Mouse (Mus musculus): ENCODE data around the gene Sycp3. TPM values are rescaled to one million over a fixed set of nuclear protein-coding genes. Genes with fewer than 3 reads are reported as not detected.

The Sycp3 gene
- polyA plus RNA-seq, 1 experiment from 2014 or later, result 0.55 TPM

DNA sequence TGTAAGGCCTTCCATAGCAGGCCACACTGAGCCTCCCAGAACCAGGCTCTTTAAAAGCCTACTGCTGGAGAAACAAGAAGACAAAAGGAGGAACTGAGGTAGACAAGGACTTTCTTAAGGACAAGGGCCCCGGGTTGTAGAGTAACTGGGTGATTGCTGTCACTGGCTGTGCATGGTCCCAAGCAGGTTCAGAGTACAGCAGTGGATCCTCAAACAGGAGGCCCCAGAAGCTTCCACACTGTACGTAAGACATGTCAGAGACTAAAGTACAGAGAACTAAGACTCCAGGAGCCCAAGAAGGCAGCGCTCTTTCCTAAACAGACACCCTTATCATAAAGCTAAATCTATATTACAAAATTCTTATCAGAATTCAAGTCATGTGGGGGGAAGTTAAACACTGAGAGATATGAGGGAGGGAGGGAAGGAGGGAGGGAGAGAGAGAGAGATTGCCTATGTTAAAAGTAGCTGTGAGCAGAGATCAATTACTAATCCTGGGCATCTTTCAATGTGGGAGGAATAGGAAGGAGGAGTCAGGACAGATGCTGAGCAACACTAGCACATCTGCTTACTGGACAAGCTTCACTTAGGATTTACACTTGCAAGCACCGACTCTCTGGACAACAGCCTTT lies 35.7 kb downstream of the Sycp3 start:
- Histone ChIP-seq H3K36me3 (ENCODE audit: control insufficient read depth, insufficient read depth, low read length) (no peaks in the 10 kb centered on the region), H3K9ac (ENCODE audit: low read depth, low read length) (no peak overlapping the region), H3K27me3 (replicated peaks; ENCODE audit: control insufficient read depth, insufficient read depth, low read length) (no peaks in the 10 kb centered on the region), H3K27ac (ENCODE audit: low read depth, low read length) (no peak overlapping the region), H3K4me3 (ENCODE audit: low read length) (no peak overlapping the region), H3K4me2 (ENCODE audit: low read length) (no peak overlapping the region), H3K9me3 (ENCODE audit: control insufficient read depth, low read length) (no peaks in the 10 kb centered on the region), H3K4me1 (ENCODE audit: control insufficient read depth, insufficient read depth, low read depth, low read length) (no peaks in the 10 kb centered on the region)
- ATAC-seq, result no peak
- WGBS, result 84% methylated on average over 4 of the region's 4 CpGs

DNA sequence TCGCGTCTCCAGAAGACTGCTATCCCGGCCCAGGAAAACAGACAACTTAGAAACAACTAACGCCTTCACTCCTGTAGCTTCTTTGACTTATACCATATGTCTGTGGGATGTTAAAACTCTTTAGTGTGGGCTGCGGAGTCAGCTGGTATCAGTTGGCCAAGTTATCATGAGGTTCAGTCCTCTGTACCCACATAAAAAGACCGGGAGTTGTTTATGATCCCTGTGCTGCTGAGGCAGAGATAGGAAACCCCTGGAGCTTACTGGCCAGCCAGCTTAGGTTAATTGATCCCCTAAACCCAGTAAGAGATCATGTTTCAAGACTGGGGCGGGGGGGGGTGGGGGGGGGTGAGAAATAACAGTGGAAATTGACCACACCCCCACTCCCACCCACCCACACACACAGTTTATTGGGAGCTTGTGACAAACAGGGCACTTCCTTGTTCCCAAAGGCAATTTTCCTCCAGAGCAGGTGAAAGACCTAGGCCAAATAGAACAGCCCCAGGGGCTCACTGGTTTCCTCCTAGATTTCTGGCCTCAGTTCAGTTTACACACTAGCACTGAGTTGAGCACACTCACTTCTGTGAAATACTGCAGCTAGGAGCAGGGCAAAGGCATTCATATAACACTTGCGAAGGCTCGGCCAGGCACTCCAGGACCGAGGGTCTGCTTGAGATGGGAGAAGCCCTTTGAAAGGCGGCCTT lies 37.6 kb downstream of the Sycp3 start:
- no peak overlapping the region for H3K27ac ChIP-seq (ENCODE audit: low read depth, low read length)
- peaks cover 3% of the 10 kb centered on the region; the same call in 1 of the 2 replicates for H3K4me1 ChIP-seq (ENCODE audit: control insufficient read depth, insufficient read depth, low read depth, low read length)
- H3K27me3 ChIP-seq (replicated peaks; ENCODE audit: control insufficient read depth, insufficient read depth, low read length), result no peaks in the 10 kb centered on the region
- no peak overlapping the region for H3K4me2 ChIP-seq (ENCODE audit: low read length)
- 77% methylated on average over 11 of the region's 11 CpGs for WGBS
- H3K36me3 ChIP-seq (ENCODE audit: control insufficient read depth, insufficient read depth, low read length), result no peaks in the 10 kb centered on the region
- no peak overlapping the region for H3K9ac ChIP-seq (ENCODE audit: low read depth, low read length)
- no peak overlapping the region for H3K4me3 ChIP-seq (ENCODE audit: low read length)
- H3K9me3 ChIP-seq (ENCODE audit: control insufficient read depth, low read length), result no peaks in the 10 kb centered on the region
- no peak for ATAC-seq

DNA sequence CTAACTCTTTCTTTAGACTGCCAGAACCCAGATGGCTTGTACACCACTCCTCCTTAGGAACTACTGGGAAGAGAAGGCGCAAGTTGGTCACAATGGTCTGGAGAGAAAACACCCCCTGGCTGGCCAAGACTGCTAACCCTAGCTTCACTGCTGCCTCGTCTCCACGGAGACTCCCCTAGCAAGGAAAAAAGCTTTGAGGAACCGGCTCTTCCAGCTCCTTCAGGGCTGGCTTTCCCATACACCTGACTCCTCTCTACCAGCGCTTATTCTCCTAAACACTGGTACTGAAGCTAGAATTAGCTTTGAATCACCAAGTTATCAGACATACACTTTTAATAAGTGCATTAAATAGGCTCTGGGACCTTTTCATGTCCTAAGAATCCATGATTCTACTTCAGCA lies 40.6 kb downstream of the Sycp3 start:
- Histone ChIP-seq H3K36me3 (ENCODE audit: control insufficient read depth, insufficient read depth, low read length) (no peaks in the 10 kb centered on the region), H3K4me2 (ENCODE audit: low read length) (no peak overlapping the region), H3K4me1 (ENCODE audit: control insufficient read depth, insufficient read depth, low read depth, low read length) (peaks cover 10% of the 10 kb centered on the region), H3K9me3 (ENCODE audit: control insufficient read depth, low read length) (no peaks in the 10 kb centered on the region), H3K27ac (ENCODE audit: low read depth, low read length) (no peak overlapping the region), H3K27me3 (replicated peaks; ENCODE audit: control insufficient read depth, insufficient read depth, low read length) (no peaks in the 10 kb centered on the region), H3K4me3 (ENCODE audit: low read length) (no peak overlapping the region), H3K9ac (ENCODE audit: low read depth, low read length) (no peak overlapping the region)
- WGBS, result 64% methylated on average over 5 of the region's 5 CpGs
- no peak for ATAC-seq

DNA sequence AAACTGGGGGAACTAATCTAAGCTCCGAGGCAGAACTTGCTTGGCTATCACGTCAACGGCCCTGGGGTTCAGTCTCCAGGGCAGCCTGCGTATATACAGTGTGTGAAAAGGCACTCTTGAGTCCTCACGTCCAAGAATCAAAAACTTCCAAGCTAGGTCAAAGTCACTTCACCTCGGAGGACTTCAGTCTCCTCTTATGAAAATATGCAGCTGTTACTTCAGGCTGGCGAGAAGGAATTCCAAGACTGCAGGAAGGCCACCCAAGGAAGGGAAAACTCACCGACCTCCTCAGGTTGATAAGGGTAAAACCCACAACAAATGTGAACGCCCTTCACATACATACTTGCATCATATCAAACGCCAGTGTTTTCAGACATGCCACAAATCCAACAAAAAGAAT lies 42.0 kb downstream of the Sycp3 start:
- H3K4me1 ChIP-seq (ENCODE audit: control insufficient read depth, insufficient read depth, low read depth, low read length), result peaks cover 10% of the 10 kb centered on the region
- no peak overlapping the region for H3K4me2 ChIP-seq (ENCODE audit: low read length)
- no peaks in the 10 kb centered on the region for H3K9me3 ChIP-seq (ENCODE audit: control insufficient read depth, low read length)
- H3K36me3 ChIP-seq (ENCODE audit: control insufficient read depth, insufficient read depth, low read length), result no peaks in the 10 kb centered on the region
- WGBS, result 88% methylated on average over 10 of the region's 10 CpGs
- no peak overlapping the region for H3K27ac ChIP-seq (ENCODE audit: low read depth, low read length)
- H3K4me3 ChIP-seq (ENCODE audit: low read length), result no peak overlapping the region
- H3K27me3 ChIP-seq (replicated peaks; ENCODE audit: control insufficient read depth, insufficient read depth, low read length), result no peaks in the 10 kb centered on the region
- no peak for ATAC-seq
- H3K9ac ChIP-seq (ENCODE audit: low read depth, low read length), result no peak overlapping the region

DNA sequence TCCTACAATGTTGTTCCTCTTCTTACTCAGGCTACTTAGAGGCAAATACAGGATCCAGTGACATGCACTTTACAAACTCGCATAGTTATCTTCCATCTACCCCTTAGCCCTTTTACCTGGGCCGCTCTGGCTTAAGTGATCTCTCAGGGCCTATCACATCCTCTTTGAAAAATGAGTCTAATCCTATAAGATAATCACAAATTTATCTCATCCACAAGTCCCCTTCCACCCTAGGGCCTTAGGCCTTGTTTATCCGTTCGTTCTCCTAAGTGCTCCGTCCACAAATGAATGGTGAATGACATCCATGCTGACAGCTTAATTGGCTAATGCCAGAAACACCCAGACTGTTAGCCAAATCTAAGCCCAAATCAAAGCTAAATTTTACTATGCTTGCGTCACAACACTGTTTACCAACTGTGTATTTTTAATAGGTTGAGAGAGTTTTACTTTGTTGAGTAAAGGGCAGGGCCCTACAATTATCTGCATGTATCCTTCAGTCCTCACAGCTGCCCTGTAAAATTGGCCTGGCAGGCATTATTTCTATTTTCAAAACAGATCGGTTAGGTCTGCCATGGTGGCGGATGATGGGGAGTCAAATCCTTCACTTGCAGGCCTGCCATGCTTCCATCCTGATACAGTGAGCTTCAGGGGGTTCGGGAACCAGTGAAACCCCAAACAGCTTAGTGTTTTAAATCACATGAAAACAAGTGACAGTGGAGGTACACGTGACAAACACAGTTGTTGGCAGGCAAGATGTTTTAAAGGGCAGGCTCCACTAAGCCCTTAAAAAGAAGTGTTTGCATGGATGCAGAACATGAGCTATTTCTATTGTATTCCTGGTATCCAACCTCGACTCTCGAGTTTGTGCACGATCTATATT lies 42.8 kb downstream of the Sycp3 start:
- 61% methylated on average over 13 of the region's 13 CpGs for WGBS
- no peaks in the 10 kb centered on the region for H3K36me3 ChIP-seq (ENCODE audit: control insufficient read depth, insufficient read depth, low read length)
- ATAC-seq, result no peak
- H3K4me3 ChIP-seq (ENCODE audit: low read length), result no peak overlapping the region
- H3K9ac ChIP-seq (ENCODE audit: low read depth, low read length), result no peak overlapping the region
- H3K4me2 ChIP-seq (ENCODE audit: low read length), result peak overlapping the region; percentile 75
- no peaks in the 10 kb centered on the region for H3K9me3 ChIP-seq (ENCODE audit: control insufficient read depth, low read length)
- H3K27me3 ChIP-seq (replicated peaks; ENCODE audit: control insufficient read depth, insufficient read depth, low read length), result no peaks in the 10 kb centered on the region
- no peak overlapping the region for H3K27ac ChIP-seq (ENCODE audit: low read depth, low read length)
- peaks cover 10% of the 10 kb centered on the region for H3K4me1 ChIP-seq (ENCODE audit: control insufficient read depth, insufficient read depth, low read depth, low read length)

DNA sequence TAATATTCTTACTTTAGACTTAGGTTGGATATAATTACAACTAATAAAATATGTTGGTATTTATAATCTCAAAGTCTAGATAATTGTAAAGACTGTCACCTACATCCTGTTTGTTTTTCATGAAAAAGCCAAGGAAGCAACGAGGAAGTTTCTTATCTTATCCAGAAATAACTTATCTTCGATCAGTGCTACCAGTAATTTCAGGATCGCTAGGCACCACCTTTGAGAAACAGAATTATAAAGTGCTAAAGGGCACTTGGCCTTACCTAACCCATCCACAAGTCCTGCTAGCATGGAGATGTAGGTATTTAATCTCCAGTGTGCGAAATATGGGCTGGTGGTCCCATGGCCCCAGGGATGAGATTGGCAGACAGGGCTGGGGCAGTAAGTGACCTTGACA lies 43.5 kb downstream of the Sycp3 start:
- Histone ChIP-seq H3K9ac (ENCODE audit: low read depth, low read length) (peak overlapping the region; percentile 90), H3K36me3 (ENCODE audit: control insufficient read depth, insufficient read depth, low read length) (no peaks in the 10 kb centered on the region), H3K27me3 (replicated peaks; ENCODE audit: control insufficient read depth, insufficient read depth, low read length) (no peaks in the 10 kb centered on the region), H3K4me2 (ENCODE audit: low read length) (peak overlapping the region; percentile 75), H3K4me3 (ENCODE audit: low read length) (peak overlapping the region; percentile 78), H3K27ac (ENCODE audit: low read depth, low read length) (peak overlapping the region; percentile 74; the same call in 1 of the 2 replicates), H3K9me3 (ENCODE audit: control insufficient read depth, low read length) (no peaks in the 10 kb centered on the region), H3K4me1 (ENCODE audit: control insufficient read depth, insufficient read depth, low read depth, low read length) (peaks cover 10% of the 10 kb centered on the region)
- 49% methylated on average over 4 of the region's 4 CpGs for WGBS
- no peak for ATAC-seq

DNA sequence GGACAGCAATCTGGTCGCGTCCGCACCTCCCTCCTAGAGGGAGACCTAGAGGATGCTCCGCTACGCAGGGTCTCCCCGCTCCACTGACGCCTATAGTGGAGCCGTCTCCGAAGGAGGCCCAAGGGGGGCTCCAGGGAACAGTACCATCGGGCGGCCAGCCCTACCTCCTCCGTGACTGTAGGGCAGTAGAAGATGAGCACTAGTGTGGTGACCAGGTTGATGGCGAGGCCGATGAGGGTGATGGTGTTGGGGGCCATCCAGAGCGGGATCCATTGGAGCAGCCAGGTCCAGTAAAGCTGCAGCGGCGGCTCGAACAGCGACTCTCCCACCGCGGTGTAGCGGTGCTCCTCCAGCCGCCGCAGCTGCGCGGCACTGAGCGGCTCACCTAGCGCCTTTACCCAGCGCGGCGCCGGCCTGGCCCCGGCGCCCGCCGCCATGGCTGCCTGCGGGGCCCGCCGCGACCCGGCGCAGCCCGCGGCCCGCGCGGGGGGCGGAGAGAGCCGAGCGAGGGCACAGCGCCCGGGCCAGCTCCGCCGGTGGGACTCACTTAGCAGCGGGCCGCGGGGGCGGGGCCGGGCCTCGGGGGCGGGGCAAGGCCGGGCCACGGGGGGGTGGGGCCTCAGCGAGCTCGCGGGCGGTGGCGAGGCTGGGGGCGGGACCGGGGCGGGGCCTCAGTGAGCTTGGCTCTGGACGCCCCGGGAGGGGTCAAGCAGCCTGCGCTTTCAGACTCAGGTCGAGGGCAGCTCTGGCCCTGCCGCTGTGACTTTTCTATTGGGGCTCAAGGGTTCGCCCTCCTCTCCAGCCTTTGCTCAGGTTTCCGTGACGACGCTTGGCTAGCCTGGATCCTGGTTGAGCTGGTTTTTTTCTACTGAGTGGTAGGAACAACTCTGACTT lies 44.3 kb downstream of the Sycp3 start, which contains the start of gene Chpt1:
Chpt1 (minus strand) TSS at position 653 of the 894 bp plus-strand sequence.
- under 1% methylated on average over 62 of the region's 80 CpGs for WGBS
- H3K9me3 ChIP-seq (ENCODE audit: control insufficient read depth, low read length), result no peaks in the 10 kb centered on the region
- H3K27ac ChIP-seq (ENCODE audit: low read depth, low read length), result peak within 1 kb of the TSS; percentile 74
- ATAC-seq, result peak; percentile 97
- H3K4me2 ChIP-seq (ENCODE audit: low read length), result peak within 1 kb of the TSS; percentile 75
- H3K9ac ChIP-seq (ENCODE audit: low read depth, low read length), result peak within 1 kb of the TSS; percentile 90
- H3K27me3 ChIP-seq (replicated peaks; ENCODE audit: control insufficient read depth, insufficient read depth, low read length), result no peaks in the 10 kb centered on the region
- H3K4me1 ChIP-seq (ENCODE audit: control insufficient read depth, insufficient read depth, low read depth, low read length), result peaks cover 10% of the 10 kb centered on the region
- H3K4me3 ChIP-seq (ENCODE audit: low read length), result peak within 1 kb of the TSS; percentile 78
- H3K36me3 ChIP-seq (ENCODE audit: control insufficient read depth, insufficient read depth, low read length), result no peaks in the 10 kb centered on the region

DNA sequence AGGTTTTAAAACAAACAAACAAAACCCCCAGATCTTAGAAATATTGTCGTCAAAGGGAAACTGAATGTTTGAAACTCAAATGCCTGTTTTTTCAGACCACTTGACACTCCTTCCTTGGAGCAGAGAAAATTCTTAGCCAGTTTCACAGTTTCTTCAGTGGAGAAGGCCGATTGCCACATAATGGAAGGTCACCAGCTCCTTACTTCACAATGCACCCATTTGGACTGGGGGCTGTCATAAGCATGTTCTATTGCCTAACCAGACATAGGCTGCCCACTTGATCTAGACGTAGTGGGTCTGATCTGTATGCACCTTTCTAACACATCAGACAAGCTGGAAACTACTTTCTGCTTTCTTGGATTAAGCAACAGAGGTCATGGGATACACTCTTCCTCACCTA lies 45.1 kb downstream of the Sycp3 start:
- Histone ChIP-seq H3K36me3 (ENCODE audit: control insufficient read depth, insufficient read depth, low read length) (no peaks in the 10 kb centered on the region), H3K9me3 (ENCODE audit: control insufficient read depth, low read length) (no peaks in the 10 kb centered on the region), H3K4me2 (ENCODE audit: low read length) (peak overlapping the region; percentile 75), H3K9ac (ENCODE audit: low read depth, low read length) (no peak overlapping the region; the same call in 1 of the 2 replicates), H3K4me3 (ENCODE audit: low read length) (no peak overlapping the region), H3K4me1 (ENCODE audit: control insufficient read depth, insufficient read depth, low read depth, low read length) (peaks cover 10% of the 10 kb centered on the region), H3K27me3 (replicated peaks; ENCODE audit: control insufficient read depth, insufficient read depth, low read length) (no peaks in the 10 kb centered on the region), H3K27ac (ENCODE audit: low read depth, low read length) (no peak overlapping the region)
- 49% methylated on average over 3 of the region's 3 CpGs for WGBS
- ATAC-seq, result no peak

Measured in hindbrain, embryonic 16.5 days (tissue).